Mouse (Mus musculus): ENCODE data around the gene Alcam. TPM values are rescaled to one million over a fixed set of nuclear protein-coding genes. Genes with fewer than 3 reads are reported as not detected.
A peak's percentile ranks its signal among the peaks of the same experiment; 100 is the strongest.

The Alcam gene
- polyA plus RNA-seq, 2 experiments: 7.3 to 7.5 TPM

DNA sequence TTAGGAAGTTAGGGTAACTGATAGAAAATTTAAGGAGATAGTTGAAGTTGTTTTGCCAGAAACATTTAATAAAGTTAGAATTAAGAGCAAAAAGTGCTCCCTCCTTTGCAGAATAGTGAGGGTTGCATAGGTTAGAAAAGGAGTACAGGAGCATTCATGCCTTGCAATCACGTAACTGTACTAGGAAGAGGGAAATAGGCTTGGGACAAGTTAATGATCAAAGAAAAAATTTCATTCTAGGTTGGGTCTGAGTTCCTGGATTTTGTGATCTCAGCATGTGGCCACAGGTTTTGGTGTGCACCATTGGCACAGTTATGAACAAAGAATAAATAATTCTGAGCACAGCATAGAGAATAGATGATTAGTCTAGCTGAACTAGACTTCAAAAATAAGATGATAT lies 192.1 kb downstream of the Alcam start:
- TF ChIP-seq EP300 (IDR thresholded peaks at IDR 0.05; ENCODE audit: low read depth): no peak
- no peak for TF ChIP-seq CTCF (IDR thresholded peaks at IDR 0.05; ENCODE audit: low read depth)
- H3K9ac ChIP-seq (replicated peaks): no peak overlapping the region
- H3K9me3 ChIP-seq (ENCODE audit: control insufficient read depth, low read length): no peaks in the 10 kb centered on the region
- H3K27me3 ChIP-seq (ENCODE audit: control insufficient read depth, insufficient read depth, low read length): no peaks in the 10 kb centered on the region
- no peak overlapping the region for H3K27ac ChIP-seq
- H3K4me2 ChIP-seq (ENCODE audit: low read depth): no peak overlapping the region
- no peaks in the 10 kb centered on the region for H3K4me1 ChIP-seq (replicated peaks; ENCODE audit: control insufficient read depth in 2 of 2, insufficient read depth in 2 of 2, low read length in 1 of 2)
- no peaks in the 10 kb centered on the region for H3K36me3 ChIP-seq (replicated peaks; ENCODE audit: control insufficient read depth, insufficient read depth, low read depth)
- no peak overlapping the region for H3K4me3 ChIP-seq (ENCODE audit: insufficient read depth in 1 of 2, low read depth in 2 of 2, low read length in 2 of 2)
- ATAC-seq (ENCODE audit: insufficient read depth) (no peak), DNase-seq (ENCODE audit: low read depth in 3 of 3, low spot score in 3 of 3) (no peak)
- 38% methylated on average over 1 of the region's 1 CpGs for WGBS (ENCODE audit: insufficient replicate concordance)

- no peak for ATAC-seq (ENCODE audit: insufficient read depth)
- no peaks in the 10 kb centered on the region for H3K36me3 ChIP-seq (replicated peaks; ENCODE audit: control insufficient read depth, insufficient read depth, low read depth)
These were observed 202.9 kb downstream of the Alcam start for GRCm38 (mm10) chr16:52250935-52251334.

GRCm38 (mm10) chr16:52250196-52250595 lies 203.7 kb downstream of the Alcam start:
- no peaks in the 10 kb centered on the region for H3K9me3 ChIP-seq (ENCODE audit: control insufficient read depth, low read length)
- ATAC-seq (ENCODE audit: insufficient read depth) (no peak), DNase-seq (ENCODE audit: low read depth in 3 of 3, low spot score in 3 of 3) (no peak)
- WGBS (ENCODE audit: insufficient replicate concordance): 76% methylated on average over 4 of the region's 4 CpGs
- H3K27me3 ChIP-seq (ENCODE audit: control insufficient read depth, insufficient read depth, low read length): no peaks in the 10 kb centered on the region
- no peak overlapping the region for H3K4me3 ChIP-seq (ENCODE audit: insufficient read depth in 1 of 2, low read depth in 2 of 2, low read length in 2 of 2)
- no peak overlapping the region for H3K27ac ChIP-seq
- H3K4me2 ChIP-seq (ENCODE audit: low read depth): no peak overlapping the region
- no peaks in the 10 kb centered on the region for H3K4me1 ChIP-seq (replicated peaks; ENCODE audit: control insufficient read depth in 2 of 2, insufficient read depth in 2 of 2, low read length in 1 of 2)
- H3K9ac ChIP-seq (replicated peaks): no peak overlapping the region
- no peaks in the 10 kb centered on the region for H3K36me3 ChIP-seq (replicated peaks; ENCODE audit: control insufficient read depth, insufficient read depth, low read depth)
- no peak for TF ChIP-seq EP300 (IDR thresholded peaks at IDR 0.05; ENCODE audit: low read depth)
- TF ChIP-seq CTCF (IDR thresholded peaks at IDR 0.05; ENCODE audit: low read depth): no peak

More at GRCm38 (mm10) chr16:52250935-52251334, 202.9 kb downstream of the Alcam start:
- Histone ChIP-seq H3K9me3 (ENCODE audit: control insufficient read depth, low read length) (no peaks in the 10 kb centered on the region), H3K27me3 (ENCODE audit: control insufficient read depth, insufficient read depth, low read length) (no peaks in the 10 kb centered on the region), H3K4me1 (replicated peaks; ENCODE audit: control insufficient read depth in 2 of 2, insufficient read depth in 2 of 2, low read length in 1 of 2) (no peaks in the 10 kb centered on the region), H3K9ac (replicated peaks) (no peak overlapping the region), H3K27ac (no peak overlapping the region), H3K4me3 (ENCODE audit: insufficient read depth in 1 of 2, low read depth in 2 of 2, low read length in 2 of 2) (no peak overlapping the region), H3K4me2 (ENCODE audit: low read depth) (no peak overlapping the region)
- no peak for DNase-seq (ENCODE audit: low read depth in 3 of 3, low spot score in 3 of 3)
- no peak for TF ChIP-seq EP300 (IDR thresholded peaks at IDR 0.05; ENCODE audit: low read depth)
- no peak for TF ChIP-seq CTCF (IDR thresholded peaks at IDR 0.05; ENCODE audit: low read depth)
- WGBS (ENCODE audit: insufficient replicate concordance): 63% methylated on average over 4 of the region's 4 CpGs

GRCm38 (mm10) chr16:52243421-52243973 lies 210.4 kb downstream of the Alcam start:
- H3K4me2 ChIP-seq (ENCODE audit: low read depth): no peak overlapping the region
- WGBS (ENCODE audit: insufficient replicate concordance): 68% methylated on average over 4 of the region's 4 CpGs

DNA sequence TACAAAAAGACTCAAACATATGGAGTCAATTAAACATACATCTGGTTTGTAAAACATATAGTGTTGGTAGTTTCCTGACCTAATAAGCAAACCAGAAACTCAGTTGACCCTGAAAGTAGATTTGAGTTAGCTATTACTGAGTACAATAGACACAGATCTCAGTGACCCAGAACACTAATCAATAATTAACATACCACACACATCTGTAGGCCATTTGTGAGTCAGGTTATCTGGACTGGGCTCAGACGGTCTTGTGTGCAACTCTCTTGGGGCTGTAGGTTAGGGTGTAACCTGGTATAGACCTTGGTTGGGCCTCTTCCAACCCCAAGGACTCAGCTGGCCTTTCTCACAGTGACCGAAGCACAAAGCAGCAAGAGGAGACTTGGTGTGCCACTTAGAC lies 211.7 kb downstream of the Alcam start:
- Histone ChIP-seq H3K27ac (no peak overlapping the region), H3K4me1 (replicated peaks; ENCODE audit: control insufficient read depth in 2 of 2, insufficient read depth in 2 of 2, low read length in 1 of 2) (no peaks in the 10 kb centered on the region), H3K27me3 (ENCODE audit: control insufficient read depth, insufficient read depth, low read length) (no peaks in the 10 kb centered on the region), H3K9ac (replicated peaks) (no peak overlapping the region), H3K4me3 (ENCODE audit: insufficient read depth in 1 of 2, low read depth in 2 of 2, low read length in 2 of 2) (no peak overlapping the region), H3K36me3 (replicated peaks; ENCODE audit: control insufficient read depth, insufficient read depth, low read depth) (no peaks in the 10 kb centered on the region), H3K9me3 (ENCODE audit: control insufficient read depth, low read length) (no peaks in the 10 kb centered on the region), H3K4me2 (ENCODE audit: low read depth) (no peak overlapping the region)
- 70% methylated on average over 2 of the region's 2 CpGs for WGBS (ENCODE audit: insufficient replicate concordance)
- no peak for ATAC-seq (ENCODE audit: insufficient read depth)
- no peak for DNase-seq (ENCODE audit: low read depth in 3 of 3, low spot score in 3 of 3)
- no peak for TF ChIP-seq CTCF (IDR thresholded peaks at IDR 0.05; ENCODE audit: low read depth)
- TF ChIP-seq EP300 (IDR thresholded peaks at IDR 0.05; ENCODE audit: low read depth): no peak

More at GRCm38 (mm10) chr16:52243421-52243973, 210.4 kb downstream of the Alcam start:
- no peak for DNase-seq (ENCODE audit: low read depth in 3 of 3, low spot score in 3 of 3)
- ATAC-seq (ENCODE audit: insufficient read depth): no peak
- Histone ChIP-seq H3K27me3 (ENCODE audit: control insufficient read depth, insufficient read depth, low read length) (no peaks in the 10 kb centered on the region), H3K4me1 (replicated peaks; ENCODE audit: control insufficient read depth in 2 of 2, insufficient read depth in 2 of 2, low read length in 1 of 2) (no peaks in the 10 kb centered on the region), H3K27ac (no peak overlapping the region), H3K36me3 (replicated peaks; ENCODE audit: control insufficient read depth, insufficient read depth, low read depth) (no peaks in the 10 kb centered on the region), H3K4me3 (ENCODE audit: insufficient read depth in 1 of 2, low read depth in 2 of 2, low read length in 2 of 2) (no peak overlapping the region), H3K9ac (replicated peaks) (no peak overlapping the region), H3K9me3 (ENCODE audit: control insufficient read depth, low read length) (no peaks in the 10 kb centered on the region)
- TF ChIP-seq EP300 (IDR thresholded peaks at IDR 0.05; ENCODE audit: low read depth) (no peak), CTCF (IDR thresholded peaks at IDR 0.05; ENCODE audit: low read depth) (peak; percentile 14; the same call in 1 of the 2 replicates)
